Mouse (Mus musculus) G1E-ER4 (cell line): ENCODE results near the gene Synpr. TPM values are rescaled to one million over a fixed set of nuclear protein-coding genes. Genes with fewer than 3 reads are reported as not detected.

Source experiments
- GATA1 ChIP-seq: IDR thresholded peaks from one replicate; pipeline ENCODE4 v1.8.0; 2012; ENCODE audit warnings: low read length, inconsistent platforms
- polyA plus RNA-seq: library from polyadenylated mRNA; stranded (reverse); fragments of >175 nt; gene quantifications from 2 replicates; pipeline ENCODE4 v1.2.3, GENCODE M21; 2012

The Synpr gene
- polyA plus RNA-seq, 1 experiment = not detected

DNA sequence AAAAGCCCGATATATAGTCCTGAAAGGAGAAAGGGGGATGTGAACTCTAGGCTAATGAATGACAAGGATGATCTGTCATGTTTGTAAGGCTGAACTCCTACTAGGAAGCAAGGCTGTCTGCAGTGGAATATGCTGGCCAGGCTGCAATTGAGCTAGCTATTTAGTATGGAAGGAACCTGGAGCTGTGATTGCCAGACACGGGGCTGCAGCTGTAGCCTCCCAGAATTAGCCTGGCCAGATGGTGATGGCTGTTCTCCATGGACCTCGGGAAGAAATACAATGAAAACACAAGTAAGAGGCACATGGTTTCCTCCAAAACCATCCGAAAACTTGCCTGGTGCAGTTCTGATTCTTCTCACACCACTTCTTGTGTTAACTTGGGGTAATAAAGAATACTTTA is 51.6 kb downstream of the Synpr start:
- TF ChIP-seq GATA1 = no peak

DNA sequence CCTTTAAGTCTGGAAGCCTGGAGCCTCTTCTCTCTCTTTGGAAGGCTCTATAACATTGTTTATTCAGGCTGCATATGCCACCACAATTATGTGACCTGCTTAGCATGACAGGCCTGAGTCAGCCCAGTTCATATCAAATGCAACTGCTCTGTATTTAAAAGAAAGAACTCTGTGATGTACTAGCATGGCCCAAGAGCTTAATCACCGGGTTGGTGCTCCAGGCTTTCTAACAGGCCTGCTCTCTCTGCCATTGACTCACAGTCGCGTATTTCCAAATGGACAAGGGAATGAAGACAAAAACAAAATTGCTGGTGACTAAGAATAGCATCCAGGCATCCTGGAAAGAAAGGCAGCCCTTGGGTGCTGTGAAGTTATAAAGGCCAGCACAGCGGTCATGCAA is 56.1 kb downstream of the Synpr start:
- TF ChIP-seq GATA1 = no peak

DNA sequence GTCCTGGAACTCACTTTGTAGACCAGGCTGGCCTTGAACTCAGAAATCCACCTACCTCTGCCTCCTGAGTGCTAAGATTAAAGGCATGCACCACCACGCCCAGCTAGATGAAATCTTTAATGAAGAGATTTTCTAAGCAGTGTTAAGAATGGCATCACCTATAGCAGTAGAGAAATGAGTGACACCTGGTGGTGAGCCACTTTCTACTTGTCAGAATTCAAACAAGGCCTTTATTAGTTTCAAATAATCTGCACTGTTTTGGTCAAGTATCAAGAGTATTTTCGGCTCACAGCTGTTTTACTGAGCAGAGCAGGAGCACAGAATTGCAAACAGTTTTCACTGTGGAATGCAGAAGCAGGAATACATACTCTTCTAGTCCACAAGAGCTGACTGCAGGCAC is 59.7 kb downstream of the Synpr start:
- no peak for TF ChIP-seq GATA1

DNA sequence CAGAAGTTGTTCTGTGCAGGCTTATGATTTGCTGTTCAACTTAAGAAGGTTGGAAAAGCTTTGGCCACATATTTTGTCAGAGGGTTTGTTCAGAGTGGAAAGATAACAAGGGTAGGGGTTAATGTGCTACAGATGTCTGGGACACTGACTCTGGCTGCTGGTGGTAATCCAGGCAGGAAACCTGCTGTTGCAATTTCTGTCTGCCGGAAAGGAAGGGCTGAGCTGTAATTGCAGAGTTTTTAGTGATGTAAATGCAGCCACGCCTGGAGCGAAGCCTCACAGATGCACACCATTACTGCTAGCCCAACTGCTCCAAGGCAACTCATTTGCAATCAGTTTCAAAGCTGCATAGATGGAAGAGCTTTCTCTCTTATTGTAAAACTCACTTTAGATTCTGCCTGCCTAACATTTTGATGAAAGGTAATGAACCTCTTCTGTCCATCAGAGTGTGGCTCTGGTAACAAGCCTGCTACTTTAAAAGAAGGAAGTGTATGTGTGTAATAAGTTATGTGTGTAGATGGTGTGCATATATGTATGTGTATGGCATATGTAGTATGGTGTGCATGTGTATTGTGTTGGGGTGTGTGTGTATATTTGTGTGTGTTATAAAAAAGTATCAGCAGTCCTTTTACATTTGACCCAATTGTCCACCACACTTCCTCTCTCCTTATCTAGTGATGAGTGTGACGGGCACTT is 64.7 kb downstream of the Synpr start:
- TF ChIP-seq GATA1 = no peak

DNA sequence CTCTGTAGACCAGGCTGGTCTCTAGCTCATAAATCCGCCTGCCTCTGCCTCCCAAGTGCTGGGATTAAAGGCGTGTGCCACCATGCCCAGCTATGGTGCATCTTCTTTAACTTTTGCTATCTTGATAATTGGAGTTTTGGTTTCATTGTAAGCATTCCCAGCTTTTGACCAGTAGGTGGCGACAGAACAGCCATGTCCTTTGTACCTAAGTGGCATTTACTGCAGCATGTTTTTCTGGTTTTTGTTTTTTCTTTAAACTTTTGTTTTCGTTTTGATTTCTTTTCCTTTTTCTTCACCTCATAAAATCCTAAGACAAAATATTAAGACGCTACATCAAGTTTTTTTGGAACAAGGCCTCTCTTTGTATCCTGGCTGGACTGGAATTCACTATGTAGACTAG is 69.6 kb downstream of the Synpr start:
- TF ChIP-seq GATA1 = no peak

DNA sequence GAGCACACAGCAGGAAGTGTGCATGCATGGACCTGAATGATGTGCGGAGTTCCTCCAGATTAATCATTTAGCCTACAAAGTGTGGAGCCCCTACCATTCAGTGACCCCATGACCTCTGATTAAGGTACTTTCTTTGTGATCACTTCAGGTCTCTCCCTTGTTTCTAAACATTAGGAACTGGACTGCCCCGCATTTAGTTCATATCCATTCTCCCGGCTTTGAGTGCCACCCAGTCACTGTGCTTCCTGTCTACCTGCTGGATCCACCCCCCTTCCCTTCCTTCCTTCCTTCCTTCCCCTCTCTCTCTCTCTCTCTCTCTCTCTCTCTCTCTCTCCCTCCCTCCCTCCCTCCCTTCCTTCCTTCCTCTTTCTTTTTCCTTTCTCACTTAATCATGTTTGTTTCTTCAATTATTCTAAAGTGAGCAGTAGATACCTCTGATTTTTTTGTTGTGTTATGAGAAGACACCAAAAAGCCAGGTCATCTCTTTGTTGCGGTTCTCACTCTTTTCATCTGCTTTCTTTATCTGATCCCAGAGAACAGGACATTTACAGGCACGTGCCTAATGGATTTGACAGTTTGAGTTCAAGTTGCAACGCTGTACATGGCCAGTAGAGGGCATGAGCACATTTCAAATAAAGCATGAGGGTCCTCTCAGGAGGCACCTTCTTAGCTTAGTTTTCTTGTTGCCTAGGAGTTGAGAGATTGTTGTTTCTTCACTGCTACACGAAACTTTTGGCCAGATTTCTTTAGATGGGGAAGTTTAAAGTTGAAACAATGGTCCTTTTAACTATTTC is 71.2 kb downstream of the Synpr start:
- no peak for TF ChIP-seq GATA1

DNA sequence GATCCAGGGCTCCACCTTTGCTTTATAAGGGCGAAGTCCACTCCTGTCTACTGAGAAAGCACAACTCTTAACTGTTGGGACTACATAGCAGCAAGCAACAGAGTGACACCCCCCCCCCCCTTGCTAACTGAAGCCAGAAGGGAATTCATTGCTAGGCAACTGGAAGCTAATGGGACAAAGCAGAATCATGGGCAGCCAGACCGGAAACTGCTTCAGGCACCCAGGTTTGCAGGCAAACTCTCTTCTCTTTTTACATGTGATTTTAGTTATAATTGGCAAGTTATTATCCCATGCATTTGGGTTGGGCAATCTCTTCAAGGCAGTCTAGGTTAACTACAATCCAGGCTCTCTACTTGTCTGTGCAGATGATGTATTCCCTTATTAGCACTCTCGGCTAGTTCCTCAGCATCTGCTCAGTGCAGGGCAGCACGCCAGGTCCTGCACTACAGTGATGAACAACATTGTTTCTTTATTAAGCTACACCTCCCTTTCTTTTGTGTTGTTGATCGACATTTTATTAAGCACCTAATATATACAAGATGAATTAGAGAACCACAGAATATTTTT is 72.6 kb downstream of the Synpr start:
- TF ChIP-seq GATA1 = no peak

DNA sequence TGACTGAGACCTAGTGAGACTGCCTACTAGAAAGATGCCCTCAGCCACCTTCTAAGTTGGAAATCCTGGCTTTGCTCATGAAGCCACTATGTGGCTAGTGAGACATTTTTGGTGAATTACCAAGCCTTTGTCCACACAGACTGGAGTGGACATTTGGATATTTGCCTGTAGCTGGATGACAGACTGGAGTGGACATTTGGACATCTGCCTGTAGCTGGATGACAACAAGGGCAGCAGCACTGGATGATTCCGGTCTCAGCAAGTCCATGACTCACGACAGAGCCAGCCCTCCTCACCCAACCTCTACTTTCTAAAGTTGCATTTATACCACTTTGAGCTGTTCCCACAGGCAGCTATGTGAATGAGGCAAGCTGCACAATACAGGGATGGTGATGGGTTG is 73.5 kb downstream of the Synpr start:
- TF ChIP-seq GATA1 = no peak

DNA sequence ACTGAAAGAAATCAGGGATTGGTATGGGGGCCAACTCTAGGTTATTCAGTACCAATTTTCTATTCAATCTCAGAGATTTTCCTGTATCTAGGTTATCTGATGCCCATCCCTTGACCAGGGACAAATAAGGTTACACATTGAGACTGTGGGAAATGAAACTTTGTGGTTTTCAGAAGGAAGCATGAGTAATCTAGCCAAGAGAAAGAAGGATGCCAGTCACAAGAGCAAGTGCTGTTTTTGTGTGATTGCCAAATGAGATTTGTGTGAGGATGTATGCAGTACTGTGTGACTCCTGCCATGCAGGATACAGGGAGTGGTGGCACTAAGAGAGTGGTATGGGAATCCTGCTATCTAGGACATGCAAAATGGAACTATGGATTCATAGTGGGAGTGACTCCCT is 76.6 kb downstream of the Synpr start:
- no peak for TF ChIP-seq GATA1

DNA sequence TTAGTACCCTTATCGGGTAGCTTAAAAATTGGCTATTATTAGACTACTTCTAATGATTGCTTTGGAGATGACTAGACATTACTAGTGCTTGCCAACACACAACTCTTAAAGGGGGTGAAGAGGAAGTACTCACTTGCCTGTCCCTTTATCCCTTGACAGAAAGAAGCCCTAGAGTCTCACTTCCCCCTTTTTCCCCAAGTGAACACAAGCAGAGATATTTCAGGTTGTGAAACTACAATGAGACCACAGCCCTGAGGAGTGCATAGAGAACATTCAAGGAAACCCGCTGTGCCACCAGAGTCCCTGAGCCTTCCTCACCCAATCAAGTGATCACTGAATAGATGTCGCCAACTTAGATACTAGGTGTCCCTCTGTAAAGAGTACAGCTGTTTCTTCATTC is 77.1 kb downstream of the Synpr start:
- no peak for TF ChIP-seq GATA1

DNA sequence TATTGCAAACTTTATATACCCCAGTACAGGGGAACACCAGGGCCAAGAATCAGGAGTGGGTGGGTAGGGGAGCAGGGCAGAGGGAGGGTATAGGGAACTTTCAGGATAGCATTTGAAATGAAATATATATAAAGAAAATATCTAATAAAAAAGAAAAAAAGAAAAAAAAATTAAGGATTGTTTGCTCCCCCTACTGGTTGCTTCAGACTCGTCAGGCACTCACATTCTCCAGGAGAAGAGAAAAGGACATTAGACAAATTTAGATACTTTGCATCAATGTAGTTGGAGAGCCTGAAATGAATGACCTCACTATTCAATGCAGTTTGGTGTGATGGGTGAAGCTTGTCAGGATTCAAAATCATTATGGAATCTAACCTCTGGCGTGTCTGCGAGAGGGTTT is 83.7 kb downstream of the Synpr start:
- TF ChIP-seq GATA1 = no peak

DNA sequence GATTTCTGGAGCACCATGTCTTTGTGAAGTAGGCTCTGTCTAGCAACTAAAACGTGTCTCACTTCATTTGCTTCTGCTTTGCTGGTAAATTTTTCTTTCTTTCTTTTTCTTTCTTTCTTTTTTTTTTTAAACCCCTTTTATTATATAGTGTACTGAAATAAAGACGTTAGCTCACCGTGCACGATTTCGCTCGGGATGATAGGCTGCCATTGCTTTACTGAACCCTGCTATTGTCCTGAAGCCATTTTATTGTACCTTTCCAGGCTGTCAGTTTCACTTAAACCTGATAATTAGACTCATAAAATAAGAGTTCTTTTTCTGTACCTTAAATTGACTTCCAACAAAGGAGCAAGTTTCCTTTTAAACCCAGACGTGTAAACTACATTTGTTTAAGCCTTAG is 104.5 kb downstream of the Synpr start:
- TF ChIP-seq GATA1 = no peak

DNA sequence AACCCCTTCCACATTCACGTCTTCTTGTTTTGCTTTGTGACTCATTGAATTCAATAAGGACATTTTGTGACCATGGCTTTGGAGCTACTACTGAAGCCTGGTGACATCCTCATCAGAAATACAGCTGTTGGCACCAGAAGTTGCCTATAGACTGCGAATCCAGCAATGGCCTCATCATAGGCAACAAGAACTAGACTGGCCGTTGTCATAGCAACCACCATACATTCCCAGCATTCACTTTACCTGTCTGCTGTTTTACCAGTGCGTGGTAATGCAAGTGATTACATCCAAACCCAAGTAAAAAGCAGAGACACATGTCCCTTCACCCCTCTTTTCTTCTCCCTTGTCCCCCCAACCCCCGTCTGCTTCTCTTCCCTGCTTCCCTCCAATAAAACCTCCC is 105.4 kb downstream of the Synpr start:
- TF ChIP-seq GATA1 = no peak

DNA sequence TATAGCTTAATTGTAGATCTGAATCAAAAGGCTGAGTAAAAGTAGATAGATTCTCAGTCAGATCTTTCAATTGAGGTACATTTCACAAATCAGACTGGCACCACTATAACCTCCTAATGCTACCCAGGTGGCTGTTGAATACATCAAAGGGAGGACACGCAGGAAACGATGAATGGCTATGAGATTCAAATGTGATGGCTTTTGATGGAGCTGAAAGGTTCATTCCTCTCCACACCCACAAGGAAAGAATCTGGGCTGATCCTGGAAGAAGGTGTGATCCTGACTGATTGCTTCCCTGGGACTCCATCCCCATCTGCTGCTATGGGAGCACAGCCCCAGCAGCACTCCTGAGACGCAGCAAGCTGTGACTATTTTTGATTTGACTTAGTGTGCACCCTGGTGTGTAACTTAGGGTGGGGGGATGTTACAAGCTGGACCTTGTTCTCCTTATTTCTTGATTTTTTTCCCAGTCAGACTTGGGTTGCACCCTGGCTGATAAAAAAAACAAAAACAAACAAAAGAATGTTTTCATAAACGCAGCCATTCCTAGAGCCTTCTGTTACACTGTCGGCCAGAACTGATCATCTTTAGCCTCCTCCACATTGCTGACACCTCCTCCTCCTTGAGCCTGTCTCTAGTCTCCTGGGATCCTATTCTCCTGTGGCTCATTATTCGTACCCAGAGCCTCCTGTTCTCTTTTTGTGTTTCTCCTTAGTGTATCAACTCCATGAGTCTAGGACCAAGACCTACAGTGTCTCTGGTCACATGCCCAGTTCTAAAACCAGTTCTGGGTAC is 114.8 kb downstream of the Synpr start:
- TF ChIP-seq GATA1 = no peak

DNA sequence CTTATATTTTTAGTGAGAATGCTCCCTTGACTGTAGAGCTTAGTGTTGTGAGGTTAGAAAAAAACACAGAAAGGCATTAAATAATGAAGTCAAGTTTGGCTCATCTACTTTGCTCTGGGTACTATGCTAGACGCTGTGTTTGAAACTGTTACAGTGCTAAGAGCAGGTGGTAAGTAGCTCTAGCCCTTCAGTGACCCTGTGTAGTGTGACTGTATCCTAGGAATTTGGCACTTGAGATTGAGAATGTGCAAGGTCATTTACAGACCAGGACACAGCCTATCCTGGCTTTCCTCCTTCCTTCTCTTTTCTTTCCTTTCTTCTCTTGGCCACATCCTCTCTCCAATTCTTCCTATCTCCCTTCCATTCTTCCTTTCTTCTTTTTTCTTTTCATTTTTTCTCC is 127.1 kb downstream of the Synpr start:
- no peak for TF ChIP-seq GATA1

DNA sequence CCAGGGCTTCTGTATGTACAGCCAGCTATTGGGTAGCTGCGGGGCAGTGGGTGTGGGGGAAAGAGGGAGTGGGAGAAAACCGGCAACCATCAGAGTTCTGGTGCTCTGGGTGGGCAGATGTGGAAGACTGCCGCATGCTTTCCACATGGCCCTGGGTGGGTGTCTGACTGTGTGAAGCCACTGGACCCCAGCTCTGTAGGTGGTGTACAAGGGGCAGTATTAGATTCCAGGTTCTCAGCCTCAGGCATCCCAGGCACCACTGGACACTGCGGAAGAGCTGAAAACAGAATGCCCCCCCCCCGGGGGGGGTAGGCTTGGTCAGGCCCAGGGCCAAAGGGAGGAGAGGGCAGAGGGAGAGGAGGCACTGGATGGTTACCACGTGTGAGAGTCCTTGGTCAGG is 156.1 kb downstream of the Synpr start:
- TF ChIP-seq GATA1 = no peak

DNA sequence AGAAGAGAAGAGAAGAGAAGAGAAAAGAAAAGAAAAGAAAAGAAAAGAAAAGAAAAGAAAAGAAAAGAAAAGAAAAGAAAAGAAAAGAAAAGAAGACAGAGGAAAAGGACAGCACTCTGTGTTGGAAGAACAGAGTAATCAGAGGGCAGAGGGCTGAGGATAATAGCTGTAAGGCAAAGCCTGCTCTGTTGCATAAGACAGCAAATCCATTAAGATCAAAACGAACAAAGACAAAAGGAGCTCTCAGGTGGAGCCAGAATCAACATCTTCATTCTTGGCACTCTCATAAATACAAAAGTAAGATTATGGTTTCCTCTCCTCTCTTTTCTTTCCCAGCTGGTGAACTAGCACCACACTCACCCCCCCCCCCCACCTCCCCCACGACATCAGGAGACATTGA is 160.3 kb downstream of the Synpr start:
- no peak for TF ChIP-seq GATA1
